Mouse (Mus musculus) midbrain, embryonic 16.5 days (tissue): ENCODE measurements at regions not wholly inside any gene's neighbourhood (a gene's known extent, or its start where the extent isn't known, plus 50 kb on each side); places are given as distances from the start of the nearest gene placed in this dataset.

Source experiments
- ATAC-seq: fragments of 200-750 bp; cut with Nextera tagmentation; 2 replicates; pipeline ENCODE4 v1.8.0; 2017; ENCODE audit warnings: moderate TSS enrichment
- H3K27ac ChIP-seq: fragments of 300-500 bp; sonication (generic); 2 replicates; pipeline ENCODE4 v1.5.1; 2014; ENCODE audit warnings: mild to moderate bottlenecking, low read length, mixed read lengths
- H3K27me3 ChIP-seq: fragments of 300-500 bp; sonication (generic); 2 replicates; pipeline ENCODE4 v1.6.1; 2014; ENCODE audit warnings: low read depth, low read length, mixed read lengths; ENCODE audit not compliant: control insufficient read depth, insufficient read depth
- H3K36me3 ChIP-seq: fragments of 300-500 bp; sonication (generic); 2 replicates; pipeline ENCODE4 v1.6.1; 2014; ENCODE audit warnings: mild to moderate bottlenecking, low read length, moderate library complexity, mixed read lengths; ENCODE audit not compliant: control insufficient read depth, insufficient read depth
- H3K4me1 ChIP-seq: fragments of 300-500 bp; sonication (generic); 2 replicates; pipeline ENCODE4 v1.6.1; 2014; ENCODE audit warnings: mild to moderate bottlenecking, low read length, mixed read lengths; ENCODE audit not compliant: control insufficient read depth, insufficient read depth
- H3K4me2 ChIP-seq: fragments of 300-500 bp; sonication (generic); 2 replicates; pipeline ENCODE4 v1.6.1; 2014; ENCODE audit warnings: mild to moderate bottlenecking, low read length, mixed read lengths
- H3K4me3 ChIP-seq: fragments of 300-500 bp; sonication (generic); 2 replicates; pipeline ENCODE4 v1.5.1; 2014; ENCODE audit warnings: low read depth, mild to moderate bottlenecking, low read length, moderate library complexity, mixed read lengths
- H3K9ac ChIP-seq: fragments of 300-500 bp; sonication (generic); 2 replicates; pipeline ENCODE4 v1.6.1; 2014; ENCODE audit warnings: low read depth, low read length, mixed read lengths
- H3K9me3 ChIP-seq: fragments of 300-500 bp; sonication (generic); replicated peaks from 2 replicates; pipeline ENCODE4 v1.6.1; 2014; ENCODE audit warnings: mild to moderate bottlenecking, low read length, mixed read lengths; ENCODE audit not compliant: control insufficient read depth, poor library complexity, severe bottlenecking
- WGBS: fragments of 180-500 bp; shearing (Covaris S2); extraction: QIAGEN DNeasy Blood & Tissue Kit; methylation state at CpG from one replicate; pipeline ENCODE4 v1.1.7; 2014; 5-methylcytosine and 5-hydroxymethylcytosine counted together

DNA sequence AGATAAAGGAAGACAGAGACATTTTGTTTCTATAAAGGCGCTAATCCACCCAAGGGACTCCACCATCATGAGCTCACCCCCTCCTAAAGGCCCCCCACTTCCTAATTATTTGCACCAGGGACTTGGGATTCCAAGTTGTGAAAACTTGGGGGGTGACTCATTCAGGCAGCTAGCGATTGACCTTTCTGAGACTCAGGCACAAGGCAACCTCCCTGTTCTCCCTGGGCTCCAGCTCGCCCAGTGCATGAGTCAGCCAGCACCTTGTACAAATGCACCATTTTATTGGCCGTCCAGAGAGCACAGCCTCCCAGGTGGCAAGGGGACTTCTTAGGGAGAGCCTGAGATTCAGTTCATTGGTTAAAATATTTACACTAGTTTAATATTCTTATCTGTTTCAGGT, 78.0 kb upstream of the Dio3 start:
- Histone ChIP-seq H3K4me1 (no peaks in the 10 kb centered on the region), H3K27me3 (no peaks in the 10 kb centered on the region), H3K36me3 (no peaks in the 10 kb centered on the region), H3K9ac (no peak overlapping the region), H3K27ac (no peak overlapping the region), H3K9me3 (no peaks in the 10 kb centered on the region), H3K4me2 (no peak overlapping the region), H3K4me3 (no peak overlapping the region)
- WGBS: 95% methylated on average over 4 of the region's 4 CpGs
- ATAC-seq: no peak

GRCm38 (mm10) chr12:110203271-110204014, 75.4 kb upstream of the Dio3 start:
- ATAC-seq: no peak
- no peak overlapping the region for H3K4me3 ChIP-seq
- H3K9ac ChIP-seq: no peak overlapping the region
- no peak overlapping the region for H3K27ac ChIP-seq
- H3K4me2 ChIP-seq: no peak overlapping the region
- peaks cover 6% of the 10 kb centered on the region; the same call in 1 of the 2 replicates for H3K4me1 ChIP-seq
- H3K9me3 ChIP-seq: no peaks in the 10 kb centered on the region
- no peaks in the 10 kb centered on the region for H3K36me3 ChIP-seq
- 81% methylated on average over 13 of the region's 13 CpGs for WGBS
- H3K27me3 ChIP-seq: no peaks in the 10 kb centered on the region

GRCm38 (mm10) chr12:110204246-110204989, 74.5 kb upstream of the Dio3 start:
- H3K36me3 ChIP-seq: no peaks in the 10 kb centered on the region
- H3K4me1 ChIP-seq: peaks cover 6% of the 10 kb centered on the region; the same call in 1 of the 2 replicates
- no peak overlapping the region for H3K4me3 ChIP-seq
- 84% methylated on average over 6 of the region's 6 CpGs for WGBS
- no peaks in the 10 kb centered on the region for H3K9me3 ChIP-seq
- H3K27ac ChIP-seq: no peak overlapping the region
- H3K27me3 ChIP-seq: no peaks in the 10 kb centered on the region
- no peak for ATAC-seq
- no peak overlapping the region for H3K4me2 ChIP-seq
- no peak overlapping the region for H3K9ac ChIP-seq

DNA sequence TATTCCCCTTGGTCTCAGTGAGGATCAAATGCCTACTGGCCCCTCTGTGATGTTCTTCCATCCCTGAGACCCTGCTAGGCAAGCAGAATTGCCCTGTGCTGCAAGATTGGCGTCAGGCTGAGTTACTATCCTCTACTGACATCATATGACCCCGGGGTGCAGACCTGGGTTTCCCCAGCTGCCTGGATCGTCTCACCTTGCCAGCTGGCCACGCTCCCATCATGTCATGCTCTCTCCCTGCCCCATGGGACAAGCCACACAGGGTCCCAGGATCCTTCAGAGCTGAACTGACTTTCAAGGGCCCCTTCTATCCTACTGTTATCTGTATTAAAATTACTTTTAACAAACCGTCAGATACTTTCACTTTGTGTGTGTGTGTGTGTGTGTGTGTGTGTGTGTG, 72.6 kb upstream of the Dio3 start:
- WGBS: 77% methylated on average over 5 of the region's 5 CpGs
- H3K4me2 ChIP-seq: no peak overlapping the region

GRCm38 (mm10) chr12:110206812-110207211, 72.1 kb upstream of the Dio3 start:
- Histone ChIP-seq H3K9ac (no peak overlapping the region), H3K4me1 (peaks cover 6% of the 10 kb centered on the region; the same call in 1 of the 2 replicates), H3K4me2 (no peak overlapping the region), H3K4me3 (no peak overlapping the region), H3K9me3 (no peaks in the 10 kb centered on the region), H3K36me3 (no peaks in the 10 kb centered on the region), H3K27ac (no peak overlapping the region), H3K27me3 (no peaks in the 10 kb centered on the region)
- 14% methylated on average over 6 of the region's 6 CpGs for WGBS
- ATAC-seq: no peak

More for the DNA sequence above, 72.6 kb upstream of the Dio3 start:
- no peak overlapping the region for H3K9ac ChIP-seq
- no peak overlapping the region for H3K27ac ChIP-seq
- ATAC-seq: no peak
- no peak overlapping the region for H3K4me3 ChIP-seq
- peaks cover 6% of the 10 kb centered on the region; the same call in 1 of the 2 replicates for H3K4me1 ChIP-seq
- H3K9me3 ChIP-seq: no peaks in the 10 kb centered on the region
- no peaks in the 10 kb centered on the region for H3K36me3 ChIP-seq
- no peaks in the 10 kb centered on the region for H3K27me3 ChIP-seq

- no peak overlapping the region for H3K9ac ChIP-seq
- no peaks in the 10 kb centered on the region for H3K9me3 ChIP-seq
- H3K4me3 ChIP-seq: no peak overlapping the region
- no peaks in the 10 kb centered on the region for H3K36me3 ChIP-seq
- peaks cover 6% of the 10 kb centered on the region; the same call in 1 of the 2 replicates for H3K4me1 ChIP-seq
- WGBS: 26% methylated on average over 9 of the region's 9 CpGs
- H3K27ac ChIP-seq: no peak overlapping the region
- H3K4me2 ChIP-seq: no peak overlapping the region
- ATAC-seq: no peak
- H3K27me3 ChIP-seq: no peaks in the 10 kb centered on the region
Observed at GRCm38 (mm10) chr12:110207246-110207852, 71.5 kb upstream of the Dio3 start.

DNA sequence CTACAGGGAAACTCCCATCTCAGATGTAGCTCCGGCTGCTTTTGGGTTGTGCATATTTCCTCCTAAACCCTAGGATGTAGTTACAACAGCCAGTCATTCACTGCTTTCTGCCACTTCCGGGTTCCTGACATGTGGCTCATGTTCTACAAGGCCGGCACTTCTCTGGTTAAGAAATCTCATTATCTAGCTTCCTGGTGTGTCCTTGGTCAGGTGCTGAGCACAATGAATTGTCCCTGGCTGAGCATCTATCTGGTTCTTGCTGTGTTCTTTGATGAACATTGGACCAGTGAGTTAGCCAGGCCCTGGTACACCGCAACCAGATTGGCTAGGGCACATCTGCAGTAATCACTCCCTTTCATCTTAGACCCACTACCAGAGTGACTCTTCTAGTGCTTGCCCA, 66.2 kb upstream of the Dio3 start:
- Histone ChIP-seq H3K9ac (no peak overlapping the region), H3K9me3 (no peaks in the 10 kb centered on the region), H3K36me3 (no peaks in the 10 kb centered on the region), H3K27ac (no peak overlapping the region), H3K4me1 (no peaks in the 10 kb centered on the region; the same call in 1 of the 2 replicates), H3K27me3 (no peaks in the 10 kb centered on the region), H3K4me2 (no peak overlapping the region), H3K4me3 (no peak overlapping the region)
- ATAC-seq: no peak
- WGBS: 64% methylated on average over 4 of the region's 4 CpGs

DNA sequence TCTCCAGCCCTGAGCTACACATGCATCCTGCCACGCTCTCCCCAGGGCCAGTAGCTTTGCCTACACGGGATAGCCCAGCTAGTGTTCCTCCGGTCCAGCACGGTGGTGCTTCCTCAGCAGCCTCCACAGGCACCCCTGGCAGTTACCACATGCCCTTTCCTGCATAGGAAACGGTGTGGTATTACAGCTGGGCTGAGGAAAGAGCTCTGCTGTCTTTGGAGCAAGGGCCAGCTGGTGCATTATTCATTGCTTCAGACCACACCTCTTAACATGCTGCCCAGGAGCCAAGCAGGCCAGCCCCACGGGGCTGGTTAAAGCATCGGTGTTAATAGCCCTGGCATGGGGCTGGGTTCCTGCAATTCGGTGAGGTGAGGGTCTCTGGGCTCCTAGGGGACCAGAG, 64.0 kb upstream of the Dio3 start:
- Histone ChIP-seq H3K27me3 (no peaks in the 10 kb centered on the region), H3K4me2 (no peak overlapping the region), H3K9ac (no peak overlapping the region), H3K4me3 (no peak overlapping the region), H3K4me1 (no peaks in the 10 kb centered on the region; the same call in 1 of the 2 replicates), H3K27ac (no peak overlapping the region), H3K36me3 (no peaks in the 10 kb centered on the region), H3K9me3 (no peaks in the 10 kb centered on the region)
- 39% methylated on average over 8 of the region's 8 CpGs for WGBS
- ATAC-seq: no peak

- no peak for ATAC-seq
- no peaks in the 10 kb centered on the region; the same call in 1 of the 2 replicates for H3K4me1 ChIP-seq
- no peak overlapping the region for H3K9ac ChIP-seq
- no peak overlapping the region for H3K4me2 ChIP-seq
- H3K27me3 ChIP-seq: no peaks in the 10 kb centered on the region
- WGBS: 80% methylated on average over 6 of the region's 6 CpGs
- no peak overlapping the region for H3K27ac ChIP-seq
- no peaks in the 10 kb centered on the region for H3K36me3 ChIP-seq
- H3K4me3 ChIP-seq: no peak overlapping the region
- no peaks in the 10 kb centered on the region for H3K9me3 ChIP-seq
Observed at GRCm38 (mm10) chr12:110215311-110215710, 63.6 kb upstream of the Dio3 start.
